Mouse (Mus musculus): ENCODE data around the gene Sgca. TPM values are rescaled to one million over a fixed set of nuclear protein-coding genes. Genes with fewer than 3 reads are reported as not detected.

Gene Sgca
- polyA plus RNA-seq, 1 experiment from 2014 or later, result not detected

DNA sequence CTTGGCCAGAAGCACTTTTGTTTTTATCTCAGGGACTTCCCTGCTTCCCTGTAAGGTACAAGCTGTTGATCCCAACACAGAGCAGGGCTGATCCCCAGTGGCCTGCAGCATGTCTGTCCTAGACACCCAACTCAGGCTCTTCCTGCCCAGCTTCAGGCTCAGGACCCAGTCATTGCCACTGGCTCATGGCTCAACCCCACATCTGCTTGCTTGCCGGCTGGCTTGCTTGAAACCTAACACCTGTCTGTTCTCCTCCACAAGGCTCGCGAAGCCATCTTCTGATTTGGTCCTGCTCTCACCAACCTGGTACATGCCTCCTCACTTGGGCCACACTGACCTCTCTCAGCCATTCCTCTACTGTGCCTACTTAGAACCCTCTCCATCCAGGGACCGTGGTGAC lies 46.0 kb downstream of the Sgca start:
- peak overlapping the region; percentile 80 for H3K27ac ChIP-seq
- no peak for DNase-seq (ENCODE audit: extremely low spot score, low spot score)
- H3K9me3 ChIP-seq, result no peaks in the 10 kb centered on the region
- H3K27me3 ChIP-seq (ENCODE audit: poor library complexity, severe bottlenecking), result peaks cover 73% of the 10 kb centered on the region
- WGBS, result 46% methylated on average over 4 of the region's 4 CpGs
- no peak overlapping the region for H3K4me3 ChIP-seq
- peaks cover 56% of the 10 kb centered on the region for H3K4me1 ChIP-seq
- no peaks in the 10 kb centered on the region for H3K36me3 ChIP-seq (replicated peaks)

DNA sequence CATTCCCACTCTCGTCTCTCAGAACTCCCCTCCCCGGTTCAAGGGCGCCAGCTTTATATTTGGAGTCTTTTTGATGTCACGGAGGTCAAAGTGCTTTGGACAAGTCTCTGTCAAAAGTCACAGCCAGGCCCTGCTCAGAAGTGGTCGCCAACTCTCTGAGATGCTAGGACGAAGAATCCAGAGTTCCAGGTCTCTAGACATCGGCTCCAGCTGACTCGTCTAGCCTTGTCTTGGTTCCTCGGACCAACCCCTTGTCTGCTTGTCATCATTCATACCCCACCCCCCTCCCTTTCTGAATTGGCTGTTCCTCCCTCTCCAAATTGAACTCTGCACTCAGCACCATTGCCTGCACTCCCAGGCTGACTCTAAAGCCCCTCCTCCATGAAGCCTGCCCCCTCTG lies 46.5 kb downstream of the Sgca start:
- H3K4me1 ChIP-seq, result peaks cover 53% of the 10 kb centered on the region
- H3K27ac ChIP-seq, result peak overlapping the region; percentile 80
- WGBS, result 56% methylated on average over 9 of the region's 9 CpGs
- H3K36me3 ChIP-seq (replicated peaks), result no peaks in the 10 kb centered on the region
- H3K4me3 ChIP-seq, result no peak overlapping the region
- DNase-seq (ENCODE audit: extremely low spot score, low spot score), result no peak
- no peaks in the 10 kb centered on the region for H3K9me3 ChIP-seq
- peaks cover 67% of the 10 kb centered on the region for H3K27me3 ChIP-seq (ENCODE audit: poor library complexity, severe bottlenecking)

DNA sequence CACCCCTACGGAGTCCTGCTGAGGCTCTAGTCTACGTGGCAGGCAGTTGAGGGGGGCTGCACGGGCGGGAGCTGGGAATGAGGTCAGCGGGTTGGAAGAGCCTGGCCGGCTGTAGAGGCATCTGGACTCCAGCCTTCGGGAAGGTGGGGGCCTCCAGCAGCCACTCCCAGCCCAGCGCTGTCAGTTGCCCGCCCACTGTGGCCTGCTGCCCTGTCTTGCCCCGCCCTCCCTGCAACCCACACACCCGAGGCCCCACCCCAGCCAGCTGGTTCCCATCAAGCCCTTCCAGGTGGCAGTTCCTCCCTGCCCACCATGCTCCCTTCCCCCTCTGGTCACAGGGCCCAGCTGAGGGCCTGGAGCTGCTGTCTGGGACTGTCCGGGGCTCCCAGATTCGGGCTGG lies 47.3 kb downstream of the Sgca start:
- H3K4me3 ChIP-seq, result peak overlapping the region; percentile 25
- H3K4me1 ChIP-seq, result peaks cover 45% of the 10 kb centered on the region
- DNase-seq (ENCODE audit: extremely low spot score, low spot score), result peak; percentile 82
- H3K27ac ChIP-seq, result peak overlapping the region; percentile 80
- WGBS, result 10% methylated on average over 13 of the region's 13 CpGs
- no peaks in the 10 kb centered on the region for H3K9me3 ChIP-seq
- peaks cover 60% of the 10 kb centered on the region for H3K27me3 ChIP-seq (ENCODE audit: poor library complexity, severe bottlenecking)
- H3K36me3 ChIP-seq (replicated peaks), result no peaks in the 10 kb centered on the region

DNA sequence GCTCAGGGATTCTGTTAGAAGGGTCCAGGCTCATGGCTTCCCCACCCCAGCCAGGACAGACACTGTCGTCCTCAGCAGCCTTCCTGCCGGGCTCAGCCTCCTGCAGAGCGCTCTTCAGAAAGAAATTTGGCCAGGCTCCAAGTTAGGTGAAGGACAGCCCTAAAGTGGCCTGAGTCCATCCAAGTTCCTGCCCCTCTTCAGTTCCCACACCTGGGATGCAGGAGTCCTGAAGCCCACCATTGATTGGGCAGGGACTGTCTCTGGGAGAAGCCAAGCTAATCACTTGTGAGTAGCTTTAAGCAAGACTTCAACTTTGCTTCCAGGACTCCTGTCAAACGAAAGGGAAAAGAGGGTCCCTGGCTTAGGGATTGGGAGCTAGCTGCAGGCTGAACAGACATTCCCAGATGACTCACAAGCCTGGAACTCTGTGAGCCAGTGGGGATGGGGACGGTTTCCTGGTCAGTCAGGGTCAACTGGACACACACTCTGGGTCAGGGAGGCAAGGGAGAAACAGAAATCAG lies 48.3 kb downstream of the Sgca start:
- Histone ChIP-seq H3K27ac (peak overlapping the region; percentile 80), H3K27me3 (ENCODE audit: poor library complexity, severe bottlenecking) (peaks cover 50% of the 10 kb centered on the region), H3K36me3 (replicated peaks) (no peaks in the 10 kb centered on the region), H3K4me1 (peaks cover 35% of the 10 kb centered on the region), H3K9me3 (no peaks in the 10 kb centered on the region), H3K4me3 (no peak overlapping the region)
- WGBS, result 29% methylated on average over 5 of the region's 5 CpGs
- no peak for DNase-seq (ENCODE audit: extremely low spot score, low spot score)

DNA sequence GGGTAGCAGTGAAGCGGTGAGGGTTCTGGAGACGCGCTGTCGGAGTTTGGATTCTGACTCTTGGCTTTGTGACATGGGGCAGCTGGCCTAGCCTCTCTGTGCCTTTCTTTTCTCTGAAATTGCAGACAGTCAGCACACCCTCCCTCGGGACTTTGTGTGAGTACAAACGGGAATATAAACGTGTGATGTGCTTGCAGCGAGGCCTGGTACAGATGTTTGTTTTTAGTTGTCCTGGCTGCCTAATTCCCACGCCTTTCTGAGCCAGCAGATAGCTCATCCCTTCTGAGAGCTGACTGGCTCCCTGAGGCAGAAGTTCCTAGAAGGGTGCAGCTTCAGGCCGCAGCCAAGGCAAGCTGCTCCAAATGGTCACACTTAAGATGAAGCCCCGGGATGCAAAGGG lies 49.7 kb downstream of the Sgca start:
- H3K9me3 ChIP-seq, result no peaks in the 10 kb centered on the region
- H3K27ac ChIP-seq, result no peak overlapping the region
- DNase-seq (ENCODE audit: extremely low spot score, low spot score), result no peak
- 83% methylated on average over 11 of the region's 11 CpGs for WGBS
- peaks cover 34% of the 10 kb centered on the region for H3K4me1 ChIP-seq
- no peak overlapping the region for H3K4me3 ChIP-seq
- no peaks in the 10 kb centered on the region for H3K36me3 ChIP-seq (replicated peaks)
- H3K27me3 ChIP-seq (ENCODE audit: poor library complexity, severe bottlenecking), result peaks cover 36% of the 10 kb centered on the region

DNA sequence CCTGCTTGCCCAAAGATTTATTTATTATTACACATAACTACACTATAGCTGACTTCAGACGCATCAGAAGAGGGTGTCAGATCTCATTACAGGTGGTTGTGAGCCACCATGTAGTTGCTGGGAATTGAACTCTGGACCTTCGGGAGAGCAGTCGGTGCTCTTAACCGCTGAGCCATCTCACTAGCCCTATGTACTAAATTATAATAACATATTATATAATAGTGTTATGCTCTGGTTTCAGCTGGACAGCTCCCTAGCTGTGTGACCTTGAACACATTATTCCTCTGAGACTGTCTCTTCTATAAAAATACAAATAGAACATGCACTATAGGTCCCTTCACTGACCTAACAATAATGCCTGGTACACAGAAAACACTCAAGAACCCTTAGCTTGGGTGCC lies 51.1 kb downstream of the Sgca start:
- H3K9me3 ChIP-seq, result no peaks in the 10 kb centered on the region
- no peak overlapping the region for H3K27ac ChIP-seq
- H3K4me3 ChIP-seq, result no peak overlapping the region
- no peak for DNase-seq (ENCODE audit: extremely low spot score, low spot score)
- H3K36me3 ChIP-seq (replicated peaks), result no peaks in the 10 kb centered on the region
- WGBS, result 94% methylated on average over 4 of the region's 4 CpGs
- peaks cover 25% of the 10 kb centered on the region for H3K27me3 ChIP-seq (ENCODE audit: poor library complexity, severe bottlenecking)
- peaks cover 26% of the 10 kb centered on the region for H3K4me1 ChIP-seq

DNA sequence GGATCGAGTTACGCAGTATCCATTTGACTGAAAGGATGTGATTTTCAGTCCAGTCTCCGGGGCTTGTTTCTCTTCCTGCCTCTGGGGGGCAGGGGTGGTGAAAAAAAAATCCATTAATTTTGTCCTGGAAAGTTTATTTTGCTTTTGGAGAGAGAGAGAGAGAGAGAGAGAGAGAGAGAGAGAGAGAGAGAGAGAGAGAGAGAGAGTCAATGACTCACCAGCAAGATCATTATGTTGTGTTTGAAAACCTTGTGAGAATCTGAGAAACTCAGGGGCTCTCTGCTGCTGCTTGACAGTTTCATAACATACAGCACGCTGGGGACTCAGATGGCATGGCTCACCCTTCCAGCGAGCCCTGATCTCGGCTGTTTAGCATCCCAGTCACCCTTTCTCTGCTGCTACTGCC lies 55.1 kb downstream of the Sgca start:
- peaks cover 9% of the 10 kb centered on the region; the same call in 1 of the 2 replicates for H3K27me3 ChIP-seq (ENCODE audit: poor library complexity, severe bottlenecking)
- H3K36me3 ChIP-seq (replicated peaks), result no peaks in the 10 kb centered on the region
- no peak for DNase-seq (ENCODE audit: extremely low spot score, low spot score)
- H3K4me1 ChIP-seq, result peaks cover 8% of the 10 kb centered on the region
- H3K27ac ChIP-seq, result no peak overlapping the region
- H3K9me3 ChIP-seq, result no peaks in the 10 kb centered on the region
- WGBS, result 67% methylated on average over 6 of the region's 6 CpGs
- no peak overlapping the region for H3K4me3 ChIP-seq

DNA sequence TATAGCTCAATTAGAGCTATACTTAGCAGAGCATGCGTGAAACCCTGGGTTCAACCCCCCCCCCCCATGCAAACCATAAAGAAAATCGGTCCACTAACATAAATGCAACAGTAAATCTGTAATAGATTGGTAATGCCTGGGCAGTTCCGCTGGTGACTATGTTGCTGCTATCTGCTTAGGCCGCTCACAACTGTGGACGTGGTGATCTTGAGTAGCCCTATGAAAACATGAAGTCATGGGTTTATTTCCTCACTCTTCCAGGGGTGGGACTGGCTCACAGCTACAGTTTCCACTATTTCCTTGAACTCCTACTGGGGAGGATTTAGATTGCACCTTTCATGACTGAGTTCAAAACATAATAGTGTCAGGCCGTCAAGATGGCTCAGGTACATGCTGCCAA lies 58.4 kb downstream of the Sgca start:
- H3K27ac ChIP-seq, result no peak overlapping the region
- DNase-seq (ENCODE audit: extremely low spot score, low spot score), result no peak
- WGBS, result 85% methylated on average over 6 of the region's 6 CpGs

DNA sequence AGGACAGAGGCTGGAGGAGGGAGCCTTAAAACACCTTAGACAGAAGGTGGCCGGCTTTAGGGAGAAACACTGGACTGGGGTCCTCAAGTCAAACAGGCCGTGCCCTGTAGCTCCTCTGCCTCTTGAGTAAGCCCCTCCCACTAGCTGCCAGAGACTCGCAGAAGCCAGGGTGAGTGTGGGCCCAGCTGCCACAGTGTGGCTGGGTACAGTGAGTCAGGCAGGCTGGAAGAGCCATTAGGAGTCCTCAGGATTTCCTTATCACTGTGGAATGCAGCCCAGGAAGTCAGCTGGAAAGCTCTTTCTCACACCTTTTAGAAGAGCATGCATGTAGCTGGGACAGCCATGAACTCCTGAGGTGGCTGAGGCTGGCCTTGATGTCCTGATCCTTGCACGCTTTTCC lies 59.6 kb downstream of the Sgca start:
- peaks cover 15% of the 10 kb centered on the region; the same call in 1 of the 2 replicates for H3K27me3 ChIP-seq (ENCODE audit: poor library complexity, severe bottlenecking)
- H3K4me1 ChIP-seq, result peaks cover 24% of the 10 kb centered on the region
- WGBS, result 38% methylated on average over 4 of the region's 4 CpGs
- 0 out of 2 replicates have a peak overlapping the region, but pooled peaks have one; percentile 40 for H3K27ac ChIP-seq
- no peaks in the 10 kb centered on the region for H3K36me3 ChIP-seq (replicated peaks)
- no peaks in the 10 kb centered on the region for H3K9me3 ChIP-seq
- H3K4me3 ChIP-seq, result no peak overlapping the region
- DNase-seq (ENCODE audit: extremely low spot score, low spot score), result no peak

More for the DNA sequence above, 58.4 kb downstream of the Sgca start:
- Histone ChIP-seq H3K27me3 (ENCODE audit: poor library complexity, severe bottlenecking) (peaks cover 15% of the 10 kb centered on the region; the same call in 1 of the 2 replicates), H3K4me3 (no peak overlapping the region), H3K36me3 (replicated peaks) (no peaks in the 10 kb centered on the region), H3K9me3 (no peaks in the 10 kb centered on the region), H3K4me1 (peaks cover 24% of the 10 kb centered on the region)

DNA sequence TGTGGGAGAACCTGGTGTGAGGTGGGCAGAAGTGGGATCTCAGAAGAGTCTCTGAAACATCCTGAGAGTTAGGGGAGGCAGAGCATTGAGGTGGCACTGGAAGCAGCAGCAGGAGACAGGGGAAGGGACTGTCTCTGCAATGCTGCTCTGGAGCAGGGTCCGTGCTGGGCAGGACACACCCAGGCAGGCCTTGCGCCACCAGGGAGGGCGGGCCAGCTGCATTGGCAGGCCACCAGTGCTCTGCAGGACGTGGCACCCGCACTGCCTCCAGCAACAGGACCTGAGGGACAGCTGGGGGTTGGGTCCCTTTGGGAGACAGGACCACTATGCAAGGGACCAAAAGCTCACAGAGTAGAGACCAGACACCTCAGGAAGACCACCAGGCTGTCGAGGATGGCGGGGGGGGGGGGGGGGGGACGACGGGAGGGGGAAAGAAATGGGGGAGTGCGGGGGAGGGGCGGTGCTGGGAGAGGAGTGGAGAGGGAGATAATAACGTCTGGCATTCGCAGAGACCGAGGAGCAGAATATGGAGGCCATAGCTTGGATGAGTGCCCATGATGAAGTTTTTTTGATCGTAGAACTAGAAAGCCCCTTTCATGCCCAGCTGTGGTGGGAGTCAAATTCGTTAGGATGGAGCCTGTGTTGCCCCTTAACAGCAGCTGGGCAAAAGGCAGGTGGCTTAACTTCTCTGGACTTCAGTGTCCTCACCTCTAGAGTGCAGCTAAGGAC lies 60.3 kb downstream of the Sgca start:
- Histone ChIP-seq H3K27me3 (ENCODE audit: poor library complexity, severe bottlenecking) (peaks cover 15% of the 10 kb centered on the region; the same call in 1 of the 2 replicates), H3K9me3 (no peaks in the 10 kb centered on the region), H3K4me3 (no peak overlapping the region), H3K36me3 (replicated peaks) (no peaks in the 10 kb centered on the region), H3K4me1 (peaks cover 24% of the 10 kb centered on the region), H3K27ac (0 out of 2 replicates have a peak overlapping the region, but pooled peaks have one; percentile 53)
- 29% methylated on average over 13 of the region's 16 CpGs for WGBS
- no peak for DNase-seq (ENCODE audit: extremely low spot score, low spot score)

DNA sequence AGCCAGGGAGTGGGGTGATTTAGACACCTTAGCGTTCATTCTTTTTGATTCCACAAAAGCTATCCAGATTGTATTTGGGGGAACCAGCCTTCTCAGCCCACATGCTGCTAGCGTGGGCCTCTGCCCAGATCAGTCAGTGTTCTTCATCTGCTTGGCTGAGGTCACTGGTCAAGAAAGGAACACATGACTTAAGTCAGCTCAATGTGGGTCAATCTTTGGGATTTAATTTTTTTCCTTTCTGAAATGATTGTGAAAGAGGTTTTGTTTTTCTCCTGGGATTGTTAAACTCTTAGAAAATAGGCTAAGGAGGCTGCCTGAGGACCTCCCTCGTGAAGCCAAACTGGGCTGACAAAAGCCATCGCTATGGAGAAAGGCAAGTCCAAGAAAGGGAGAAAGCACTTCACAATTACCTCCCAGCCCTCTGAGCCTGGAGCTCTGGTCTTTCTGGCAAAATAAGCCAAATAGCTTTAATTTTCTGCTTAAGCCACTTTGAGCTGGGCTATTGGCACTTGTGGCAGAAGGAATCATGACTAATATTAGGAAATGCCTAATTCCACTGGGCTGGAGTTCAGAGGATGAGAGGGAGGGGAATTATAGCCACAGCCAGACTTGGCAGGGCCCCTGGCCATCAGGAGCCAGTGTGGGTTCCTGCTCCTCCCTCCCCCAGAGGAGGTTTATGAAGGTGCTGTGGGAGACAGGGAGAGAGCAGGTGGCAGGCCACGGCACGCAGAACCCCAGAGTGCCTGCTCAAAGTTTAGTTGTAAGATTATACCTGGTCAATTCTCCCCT lies 62.6 kb downstream of the Sgca start:
- DNase-seq (ENCODE audit: extremely low spot score, low spot score), result no peak
- Histone ChIP-seq H3K27me3 (ENCODE audit: poor library complexity, severe bottlenecking) (peaks cover 15% of the 10 kb centered on the region; the same call in 1 of the 2 replicates), H3K4me1 (peaks cover 24% of the 10 kb centered on the region), H3K9me3 (no peaks in the 10 kb centered on the region), H3K36me3 (replicated peaks) (no peaks in the 10 kb centered on the region), H3K4me3 (no peak overlapping the region), H3K27ac (no peak overlapping the region)
- 68% methylated on average over 6 of the region's 6 CpGs for WGBS
